Mouse (Mus musculus): ENCODE measurements around the gene Ccl2.

Ccl2 gene

DNA sequence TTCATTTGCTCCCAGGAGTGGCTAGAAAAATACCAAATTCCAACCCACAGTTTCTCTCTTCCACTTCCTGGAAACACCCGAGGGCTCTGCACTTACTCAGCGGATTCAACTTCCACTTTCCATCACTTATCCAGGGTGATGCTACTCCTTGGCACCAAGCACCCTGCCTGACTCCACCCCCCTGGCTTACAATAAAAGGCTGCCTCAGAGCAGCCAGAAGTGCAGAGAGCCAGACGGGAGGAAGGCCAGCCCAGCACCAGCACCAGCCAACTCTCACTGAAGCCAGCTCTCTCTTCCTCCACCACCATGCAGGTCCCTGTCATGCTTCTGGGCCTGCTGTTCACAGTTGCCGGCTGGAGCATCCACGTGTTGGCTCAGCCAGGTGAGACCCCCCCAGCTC, at the start of gene Ccl2:
Gene Ccl2, plus strand, starts transcription at position 216 of the 400 bp plus-strand sequence.
- in situ Hi-C loops (cut with MboI, MseI), result no loop called here

DNA sequence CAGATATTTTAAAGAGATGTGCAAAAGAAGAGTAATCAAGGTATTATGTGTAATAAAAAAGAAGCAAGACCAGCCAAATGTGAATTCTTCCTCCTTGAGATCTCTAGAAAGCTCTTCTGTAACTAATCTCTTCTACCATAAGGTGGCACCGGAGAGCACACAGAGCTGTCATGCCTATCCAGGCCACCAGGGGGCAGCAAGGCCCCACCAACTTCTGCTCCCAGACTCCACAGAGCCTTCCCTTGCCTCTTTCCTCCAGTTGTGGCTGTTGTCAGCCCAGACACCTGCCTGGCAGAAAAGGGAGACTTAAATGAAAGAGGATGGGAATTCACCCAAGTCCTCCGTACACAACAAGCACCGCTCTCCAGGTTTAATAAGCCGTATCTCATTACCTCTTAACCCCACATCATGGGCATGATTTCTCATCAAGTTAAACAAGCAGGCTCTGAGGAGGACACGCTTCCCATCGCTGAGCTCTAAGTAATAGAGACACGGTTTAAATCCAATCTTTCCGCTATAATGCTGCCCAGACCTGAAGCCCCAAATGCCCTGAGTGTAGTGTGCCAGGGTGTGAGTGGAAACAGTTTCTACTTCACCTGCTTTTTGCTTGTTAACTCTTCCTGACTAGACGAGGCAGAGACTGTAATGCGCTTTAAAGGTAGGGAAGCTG, 39.1 kb upstream of the Ccl2 start:
- in situ Hi-C loops (cut with MboI, MseI), result loop anchor here (5.0 kb wide), 1 partner anchor 181 kb away; no protein-coding TSS in a partner anchor

DNA sequence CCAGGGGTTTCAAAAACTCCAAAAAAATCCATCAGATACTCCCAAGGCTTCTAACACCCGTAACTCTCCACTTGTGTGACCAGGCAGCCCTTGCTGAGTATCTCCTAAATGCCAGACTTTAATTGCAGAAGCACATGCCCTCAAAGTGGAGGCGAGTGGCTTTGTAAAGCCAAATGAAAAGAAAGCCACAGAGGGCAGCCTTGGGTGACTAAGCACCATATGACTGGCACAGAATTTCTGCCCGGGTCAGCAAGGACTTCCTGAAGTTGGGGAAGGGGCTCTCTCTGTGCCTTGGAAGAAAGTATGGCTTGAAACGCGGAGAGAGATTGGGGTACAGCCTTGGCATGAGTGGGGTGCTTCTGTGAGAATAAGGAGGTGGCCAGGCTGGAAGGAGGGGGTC, 38.3 kb upstream of the Ccl2 start:
- in situ Hi-C loops (cut with MboI, MseI), result loop anchor here (5.0 kb wide), 1 partner anchor 180 kb away; no protein-coding TSS in a partner anchor

DNA sequence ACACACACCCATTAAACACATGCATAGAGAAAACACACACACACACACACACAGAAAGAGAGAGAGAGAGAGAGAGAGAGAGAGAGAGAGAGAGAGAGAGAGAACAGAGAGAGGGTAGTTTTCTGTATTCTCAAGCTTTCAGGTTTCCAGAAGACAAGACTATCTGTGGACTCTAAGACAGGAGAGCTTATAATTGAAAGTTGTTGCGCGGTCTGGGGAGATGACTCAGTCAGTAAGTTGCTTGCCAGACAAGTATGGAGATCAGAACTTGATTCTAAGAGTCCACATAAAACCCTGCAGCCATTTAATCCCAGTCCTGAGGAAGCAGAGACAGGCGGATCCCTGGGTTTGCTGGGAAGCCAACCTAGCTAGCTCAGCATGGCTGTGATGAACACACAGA, 36.7 kb upstream of the Ccl2 start:
- in situ Hi-C loops (cut with MboI, MseI), result loop anchor here (5.0 kb wide), 1 partner anchor 179 kb away; no protein-coding TSS in a partner anchor

DNA sequence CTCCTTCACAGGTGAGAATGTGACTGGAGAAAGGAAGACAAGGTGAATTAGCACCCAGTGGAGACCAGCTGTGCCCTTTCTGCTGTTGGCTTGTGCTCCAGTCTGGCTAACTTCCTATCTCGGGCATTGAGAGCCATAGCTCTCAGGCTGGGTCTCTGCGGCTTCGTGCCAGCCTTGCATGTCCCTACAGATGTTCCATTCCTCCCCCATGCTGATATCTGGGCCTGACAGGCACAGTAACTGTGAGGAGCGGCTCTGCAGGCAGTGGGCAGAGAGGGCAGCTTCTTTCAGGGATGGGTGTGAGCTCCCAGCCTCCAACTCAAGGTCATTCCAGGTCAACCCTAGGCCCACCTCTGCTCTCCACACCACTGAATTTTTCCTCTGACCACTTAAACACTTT, 35.9 kb upstream of the Ccl2 start:
- in situ Hi-C loops (cut with MboI, MseI), result loop anchor here (5.0 kb wide), 1 partner anchor 178 kb away; no protein-coding TSS in a partner anchor

DNA sequence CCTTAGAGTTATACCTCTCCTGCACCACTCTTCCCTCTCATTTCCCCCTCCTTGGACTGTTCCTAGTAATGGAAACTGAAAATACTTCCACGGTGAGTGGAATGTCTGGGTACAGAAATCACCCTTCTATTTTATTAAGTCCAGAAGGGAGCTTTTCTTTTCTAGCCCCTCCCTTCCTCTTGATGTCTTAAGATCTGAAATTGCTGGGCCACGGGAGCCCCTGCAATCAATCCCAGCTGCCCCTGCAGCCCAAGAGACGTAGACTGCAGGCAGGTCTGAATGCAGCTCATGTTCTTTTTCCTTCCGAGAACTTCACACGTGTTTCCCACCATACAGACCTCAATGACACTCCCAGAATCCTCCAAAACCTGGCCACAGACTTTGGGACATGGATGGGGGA, 34.8 kb upstream of the Ccl2 start:
- in situ Hi-C loops (cut with MboI, MseI), result no loop called here

DNA sequence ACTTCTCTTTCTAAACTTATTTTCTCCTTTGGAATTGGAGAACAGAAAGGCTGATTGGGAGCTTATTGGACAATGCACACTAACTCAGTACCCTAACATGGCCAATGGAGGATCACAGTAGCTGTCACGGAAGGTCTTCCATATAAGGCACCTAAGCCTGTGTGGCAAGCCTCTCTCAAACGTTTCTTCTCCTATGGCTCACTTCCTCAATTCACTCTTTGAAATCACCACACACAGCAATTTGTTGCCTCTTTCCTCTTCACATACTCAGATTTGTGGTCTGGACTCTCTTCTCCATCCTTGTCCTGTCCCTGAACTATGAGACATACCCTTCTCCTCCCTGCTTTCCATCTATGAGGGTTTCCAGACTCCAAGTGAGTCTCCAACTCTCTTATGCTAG, 30.6 kb upstream of the Ccl2 start:
- in situ Hi-C loops (cut with MboI, MseI), result no loop called here

DNA sequence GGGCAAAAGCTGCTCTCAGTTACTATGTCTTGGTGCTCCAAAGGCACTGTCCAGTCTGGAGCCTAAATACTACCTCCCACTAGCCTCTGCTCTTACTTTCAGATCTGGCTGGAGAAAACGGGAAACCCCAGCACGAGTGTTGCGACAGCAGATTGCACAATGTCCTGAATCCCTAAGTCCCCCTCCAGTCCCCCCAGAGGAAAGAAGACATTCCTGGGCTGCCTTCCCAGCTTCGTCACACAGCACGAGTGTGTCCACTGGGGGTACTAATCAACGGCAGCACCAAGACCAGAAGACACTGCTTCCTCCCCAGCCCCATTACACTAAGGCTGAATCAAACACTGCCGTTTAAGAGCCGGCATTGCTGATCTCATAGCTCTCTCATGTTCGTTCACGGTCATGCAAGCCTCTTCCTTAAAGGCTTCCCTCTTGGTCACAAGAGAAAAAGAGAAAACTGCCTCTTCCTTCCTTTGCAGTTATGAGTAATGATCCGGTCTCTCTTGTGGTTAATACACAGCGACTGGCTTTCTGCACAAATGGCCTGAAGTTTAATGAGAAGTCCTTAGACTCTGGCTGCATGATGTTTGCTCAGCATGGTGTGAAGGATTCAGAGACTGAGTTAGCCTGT, 28.5 kb upstream of the Ccl2 start:
- in situ Hi-C loops (cut with MboI, MseI), result no loop called here

DNA sequence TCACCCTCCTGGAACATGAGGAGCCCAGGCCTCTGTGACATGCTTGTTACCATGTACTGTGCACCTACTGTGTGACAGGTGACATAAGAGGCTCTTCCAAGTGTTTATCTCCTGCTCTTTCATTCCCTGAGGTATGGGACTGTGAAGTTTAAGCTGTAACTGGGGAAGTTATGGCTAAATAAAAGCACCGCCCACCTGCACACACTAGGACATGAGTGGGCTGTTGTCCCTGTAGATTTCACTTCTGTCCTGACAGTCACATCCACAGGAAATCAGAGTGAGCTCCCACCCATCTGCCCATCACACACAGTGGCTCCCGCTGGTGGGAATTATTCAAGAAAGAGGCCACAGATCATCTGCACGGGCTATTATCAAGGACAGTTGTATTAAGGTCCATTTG, 25.3 kb upstream of the Ccl2 start:
- in situ Hi-C loops (cut with MboI, MseI), result no loop called here

DNA sequence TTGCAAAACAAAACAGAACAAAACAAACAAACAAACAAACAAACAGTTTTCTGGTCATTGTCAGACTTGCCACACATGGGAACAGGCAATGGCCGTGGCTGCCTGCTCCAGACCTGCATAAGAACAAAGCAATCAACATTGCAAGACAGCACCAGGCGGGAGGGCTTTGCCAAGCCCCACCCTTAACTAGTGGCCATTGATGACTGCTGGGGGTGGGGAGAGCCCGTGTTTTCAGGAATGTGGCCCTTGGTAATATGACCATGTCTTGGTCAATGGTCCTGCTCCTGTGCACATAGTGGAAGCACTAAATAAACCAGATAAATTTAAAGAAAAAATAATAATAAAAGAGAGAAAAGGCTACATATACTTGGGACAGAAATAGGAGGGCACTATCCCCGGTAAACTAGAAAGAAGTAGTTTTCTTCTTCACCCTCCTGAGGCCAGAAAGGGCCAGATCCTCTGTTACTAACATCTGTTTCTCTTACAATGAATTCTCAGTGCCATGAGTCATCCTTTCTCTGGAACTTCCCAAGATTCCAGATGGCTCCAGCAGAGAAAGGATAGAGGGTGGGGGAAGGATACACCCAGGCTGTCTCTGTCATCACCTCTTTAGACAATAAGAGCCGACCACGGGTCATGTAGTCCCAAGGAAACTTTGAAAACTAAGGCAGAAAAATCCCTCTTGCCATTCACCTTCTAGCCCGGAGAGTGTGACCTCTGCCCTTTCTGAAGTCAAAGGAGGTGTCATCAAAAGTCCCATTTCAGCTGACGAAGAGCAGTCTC, 23.8 kb upstream of the Ccl2 start:
- in situ Hi-C loops (cut with MboI, MseI), result no loop called here

DNA sequence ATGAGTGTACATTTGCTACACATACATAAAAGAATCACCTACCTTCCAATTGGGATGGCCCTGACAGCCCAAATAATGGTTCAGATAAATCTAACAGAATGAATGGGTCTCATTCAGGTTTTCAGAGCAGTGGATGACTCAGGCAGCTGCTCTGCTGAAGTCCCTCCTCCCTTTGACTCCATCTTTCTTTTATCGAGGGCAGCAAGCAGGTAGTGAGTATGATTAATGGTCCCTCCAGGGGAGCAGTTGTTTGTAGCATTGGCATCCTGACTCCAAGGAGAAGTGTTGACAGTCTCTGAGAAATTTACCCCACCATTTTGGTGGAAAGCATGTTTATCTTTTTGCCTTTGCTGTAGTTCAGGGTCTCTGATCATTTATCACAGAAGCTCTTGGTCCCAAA, 21.6 kb upstream of the Ccl2 start:
- in situ Hi-C loops (cut with MboI, MseI), result no loop called here

DNA sequence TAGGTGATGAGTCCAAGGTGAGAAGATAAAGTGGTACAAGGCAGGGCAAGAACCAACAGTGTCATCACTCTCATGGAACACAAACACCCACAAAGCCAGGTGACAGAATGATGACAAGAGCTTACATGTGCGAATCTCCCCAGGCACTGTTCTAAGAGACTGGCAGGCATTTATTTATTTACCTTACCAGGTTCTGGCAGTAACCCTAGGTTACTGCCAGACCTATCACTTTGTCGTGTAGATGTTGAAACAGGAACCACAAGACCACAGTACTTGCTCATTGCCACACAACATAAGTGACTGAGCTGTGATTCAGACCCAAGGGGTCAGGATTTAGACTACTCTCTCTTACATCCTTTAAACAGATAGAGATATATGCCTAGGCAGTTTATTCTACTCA, 20.3 kb upstream of the Ccl2 start:
- in situ Hi-C loops (cut with MboI, MseI), result no loop called here

DNA sequence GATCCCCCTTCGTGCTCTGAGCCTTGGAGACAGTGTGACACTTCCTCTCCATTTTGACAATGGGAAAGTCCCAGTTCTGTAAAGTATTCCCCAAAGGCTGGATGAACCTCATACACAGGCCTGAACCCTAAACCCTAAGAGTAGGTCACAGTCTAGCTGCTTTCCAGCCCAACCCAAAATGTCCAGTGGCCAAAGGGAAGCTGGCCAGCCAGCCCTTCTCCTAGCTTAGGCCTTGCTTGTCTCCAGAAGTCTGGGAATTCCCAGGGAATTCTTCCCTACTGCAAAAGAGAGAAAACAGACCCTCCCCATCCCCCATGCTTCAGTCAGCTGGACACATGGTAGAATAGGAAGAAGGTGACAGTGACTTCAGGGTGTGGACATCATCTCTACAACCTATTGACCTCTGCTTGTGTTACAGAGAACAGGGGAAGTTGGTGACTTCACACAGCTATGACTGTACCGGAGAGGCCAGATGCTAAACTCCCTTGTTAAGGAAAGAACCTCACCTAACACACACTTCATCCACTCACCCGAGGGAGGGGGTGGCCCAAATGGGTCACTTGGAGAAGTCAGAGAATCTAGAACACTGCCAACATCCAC, 19.1 kb upstream of the Ccl2 start:
- in situ Hi-C loops (cut with MboI, MseI), result no loop called here

DNA sequence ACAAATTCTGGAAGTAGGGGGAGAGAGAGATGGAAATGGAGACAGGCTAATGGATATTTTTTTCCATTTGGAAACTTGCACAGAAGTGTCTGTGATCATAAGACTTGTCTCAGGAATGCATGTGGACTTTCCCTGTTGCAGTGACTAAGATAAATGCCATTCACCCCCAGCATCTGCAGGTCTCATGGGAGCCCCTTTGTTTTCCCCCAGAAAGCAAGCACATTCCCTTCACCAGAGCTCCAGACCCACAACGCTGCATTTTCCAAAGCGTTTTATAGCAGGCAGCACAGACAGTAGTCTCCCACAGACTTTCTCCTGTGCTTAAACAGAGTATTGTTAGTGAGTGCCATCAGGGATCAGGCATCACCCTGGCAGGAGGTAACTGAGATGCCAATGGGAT, 16.0 kb upstream of the Ccl2 start:
- in situ Hi-C loops (cut with MboI, MseI), result no loop called here

DNA sequence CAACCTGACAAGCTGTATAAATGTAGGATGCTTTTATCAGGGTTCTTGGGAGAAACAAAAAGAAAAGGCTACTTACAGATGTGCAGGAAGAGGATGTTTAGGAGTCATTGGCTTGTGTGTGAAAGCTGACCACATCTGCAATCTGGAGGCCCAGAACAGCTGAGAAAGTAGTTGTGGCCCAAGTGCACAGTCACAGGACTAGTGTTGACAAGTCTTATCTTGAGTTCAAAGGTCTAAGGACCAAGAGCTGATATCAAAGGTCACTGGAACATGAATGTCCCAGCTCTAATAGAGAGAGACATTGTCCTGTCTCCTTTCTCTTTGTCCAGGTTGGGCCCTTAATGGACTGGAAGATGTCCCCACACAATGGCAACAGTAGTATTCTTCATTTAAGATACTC, 15.6 kb upstream of the Ccl2 start:
- in situ Hi-C loops (cut with MboI, MseI), result no loop called here

DNA sequence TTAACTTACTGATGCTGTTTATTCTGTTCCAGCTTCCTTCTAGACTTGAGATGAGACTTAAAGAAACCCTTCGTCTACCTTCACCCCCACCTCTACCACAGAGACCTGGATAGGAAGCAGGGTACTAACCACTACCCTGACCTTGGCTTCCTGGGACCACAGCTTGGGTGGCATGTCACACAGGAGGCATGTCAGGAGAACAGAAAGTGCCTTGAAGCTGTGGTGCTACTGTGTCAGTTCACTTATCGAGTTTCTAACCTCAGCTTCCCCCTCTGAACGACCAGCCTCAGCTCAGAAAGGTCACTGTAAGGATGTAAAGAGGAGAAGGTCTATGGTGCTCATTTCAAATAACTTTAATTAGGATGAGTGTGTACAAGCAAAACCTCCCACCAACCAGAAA, 14.0 kb upstream of the Ccl2 start:
- in situ Hi-C loops (cut with MboI, MseI), result no loop called here

DNA sequence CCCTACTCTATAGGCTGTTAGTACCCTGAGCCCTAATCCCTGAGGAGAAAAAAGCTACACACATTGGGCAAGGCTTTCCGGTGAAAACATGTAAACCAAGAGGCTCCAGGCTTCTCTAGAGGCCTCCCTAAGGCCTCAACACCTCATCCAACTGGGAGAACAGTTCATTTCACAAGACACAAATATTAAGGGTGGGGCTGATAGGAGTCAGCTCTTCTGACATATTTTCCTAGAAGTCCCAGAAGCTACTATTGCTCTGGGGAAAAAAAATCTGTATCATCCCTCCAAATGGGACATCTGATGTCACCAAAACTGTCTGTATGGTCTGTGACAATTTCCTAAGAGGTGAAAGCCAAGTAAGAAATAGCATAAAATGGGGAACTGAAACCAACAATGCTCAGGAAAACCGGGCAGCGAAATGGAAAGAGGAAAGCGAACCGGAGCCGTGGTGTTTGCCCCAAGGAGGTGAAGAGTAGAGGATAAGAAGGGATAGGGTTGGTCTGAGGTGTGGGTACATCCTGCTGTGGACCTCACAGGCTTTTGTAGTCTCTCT, 12.8 kb upstream of the Ccl2 start:
- in situ Hi-C loops (cut with MboI, MseI), result no loop called here

DNA sequence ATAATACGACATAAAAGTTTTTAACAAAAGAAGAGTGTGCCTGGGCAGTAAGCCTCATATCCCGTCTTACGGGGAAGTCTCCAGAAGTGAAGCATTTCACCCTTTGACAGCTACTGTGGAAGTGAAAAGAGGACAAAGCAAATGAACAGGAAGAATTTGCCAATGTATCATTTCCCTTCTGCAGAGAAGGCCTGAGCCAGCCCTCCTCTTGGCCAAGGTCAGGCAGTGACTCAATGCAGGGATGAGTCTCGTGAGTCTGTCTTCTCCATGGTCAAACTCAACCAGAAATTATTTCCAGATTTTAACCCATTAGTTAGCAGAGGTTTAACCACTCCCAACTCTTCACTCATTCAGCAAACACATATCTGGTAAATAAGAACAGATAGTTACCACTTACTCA, 11.6 kb upstream of the Ccl2 start:
- in situ Hi-C loops (cut with MboI, MseI), result no loop called here

DNA sequence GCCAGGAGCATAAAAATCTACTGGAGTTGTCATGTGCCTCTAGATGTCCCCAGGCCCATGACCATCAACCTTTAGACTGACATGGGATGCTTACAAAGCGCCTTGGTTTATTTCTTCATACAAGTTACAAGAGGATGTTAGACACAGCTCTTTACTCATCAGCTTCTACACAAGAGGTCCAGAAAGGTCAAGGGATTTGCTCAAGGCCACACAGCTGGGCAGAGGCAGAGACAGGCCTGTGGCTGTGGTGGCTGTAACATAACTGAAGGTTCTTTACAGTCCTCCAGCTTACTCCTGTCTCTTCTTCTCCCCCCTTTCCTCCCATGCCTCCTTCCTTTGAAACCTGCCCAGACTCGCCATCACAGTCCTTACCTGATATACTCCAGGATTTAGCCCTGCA, 5.2 kb upstream of the Ccl2 start:
- in situ Hi-C loops (cut with MboI, MseI), result no loop called here

DNA sequence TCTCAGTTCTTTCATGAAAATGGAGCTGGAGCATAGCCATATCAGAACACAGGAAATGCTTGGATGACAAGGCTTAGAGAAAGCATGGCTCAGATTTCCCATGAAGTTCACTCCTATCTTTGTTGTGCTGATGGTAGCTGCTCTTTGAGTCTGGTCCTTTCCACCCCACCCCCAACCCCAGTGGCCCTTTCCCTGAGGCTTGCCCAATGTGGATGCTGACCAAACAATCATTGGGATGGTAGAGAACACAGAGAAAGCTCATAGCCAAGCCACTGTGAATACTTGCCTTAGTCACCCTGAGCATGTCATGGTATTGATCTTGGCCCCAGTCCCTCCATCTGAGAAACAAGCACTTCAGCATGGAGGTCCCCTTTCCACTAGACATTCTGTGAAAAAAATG, 3.2 kb upstream of the Ccl2 start:
- in situ Hi-C loops (cut with MboI, MseI), result no loop called here

DNA sequence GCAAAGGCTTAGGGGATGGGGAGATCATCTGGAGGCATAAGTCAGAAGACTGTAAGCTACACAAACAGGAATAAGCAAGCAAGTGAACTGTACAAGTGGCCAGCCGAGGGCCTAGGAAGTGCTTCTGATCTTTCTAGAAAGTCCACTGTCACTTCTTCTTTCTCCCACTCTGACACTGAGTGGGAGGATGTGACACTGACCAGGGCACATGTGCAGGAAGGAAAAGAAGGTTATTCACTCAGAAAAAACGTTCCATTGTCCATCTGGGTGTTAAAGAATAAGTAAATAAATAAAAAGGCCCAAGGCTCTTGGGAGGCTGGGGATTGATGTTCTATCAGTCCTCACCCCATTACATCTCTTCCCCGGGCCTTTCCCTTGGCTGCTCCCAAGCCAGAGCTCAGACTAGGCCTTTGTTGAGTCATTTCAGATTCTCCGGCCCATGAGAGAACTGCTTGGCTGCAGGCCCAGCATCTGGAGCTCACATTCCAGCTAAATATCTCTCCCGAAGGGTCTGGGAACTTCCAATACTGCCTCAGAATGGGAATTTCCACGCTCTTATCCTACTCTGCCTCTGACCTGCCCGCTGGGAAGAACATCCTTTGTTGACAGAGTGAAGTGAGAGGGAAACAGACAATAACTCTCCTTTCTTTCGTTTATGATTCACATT, 2.6 kb upstream of the Ccl2 start:
- in situ Hi-C loops (cut with MboI, MseI), result no loop called here

DNA sequence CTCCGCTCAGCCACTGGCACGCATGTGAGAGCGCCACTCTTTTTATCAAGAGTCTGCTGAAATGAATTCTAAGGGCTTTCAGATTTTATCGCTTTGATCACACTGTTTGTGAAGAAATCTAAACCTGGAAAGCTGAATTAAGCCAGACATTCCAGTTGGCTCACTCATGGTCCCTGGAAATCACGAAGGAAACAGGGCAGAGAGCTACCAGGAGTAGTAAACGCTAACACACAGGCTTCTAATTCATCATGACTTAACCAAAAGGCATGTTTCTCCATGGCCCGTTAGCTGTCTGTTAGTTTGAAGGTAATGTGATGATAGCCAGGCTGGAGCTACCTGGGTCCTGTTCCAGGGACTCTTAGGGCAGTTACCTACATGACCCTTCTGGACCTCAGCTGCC, 925 bp upstream of the Ccl2 start:
- in situ Hi-C loops (cut with MboI, MseI), result no loop called here

Data from T-helper 2 cell (primary cell).